Mouse (Mus musculus) midbrain, embryonic 12.5 days (tissue): ENCODE data around the gene Rac2. TPM values are rescaled to one million over a fixed set of nuclear protein-coding genes. Genes with fewer than 3 reads are reported as not detected.

Experiments
- ATAC-seq: fragments of 200-750 bp; cut with Nextera tagmentation; 2 replicates; pipeline ENCODE4 v1.8.0; 2017; ENCODE audit warnings: low read depth, moderate TSS enrichment, moderate library complexity; ENCODE audit not compliant: low FRiP score
- H3K27ac ChIP-seq: fragments of 300-500 bp; sonication (generic); replicated peaks from 2 replicates; pipeline ENCODE4 v1.5.1; 2016; ENCODE audit warnings: mild to moderate bottlenecking
- H3K27me3 ChIP-seq: fragments of 300-500 bp; sonication (generic); 2 replicates; pipeline ENCODE4 v1.6.1; 2016; ENCODE audit warnings: mild to moderate bottlenecking
- H3K36me3 ChIP-seq: fragments of 300-500 bp; sonication (generic); 2 replicates; pipeline ENCODE4 v1.6.1; 2016
- H3K4me1 ChIP-seq: fragments of 300-500 bp; sonication (generic); 2 replicates; pipeline ENCODE4 v1.6.1; 2016
- H3K4me2 ChIP-seq: fragments of 300-500 bp; sonication (generic); replicated peaks from 2 replicates; pipeline ENCODE4 v1.6.1; 2016; ENCODE audit warnings: mild to moderate bottlenecking, moderate library complexity
- H3K4me3 ChIP-seq: fragments of 300-500 bp; sonication (generic); 2 replicates; pipeline ENCODE4 v1.5.1; 2016; ENCODE audit warnings: mild to moderate bottlenecking
- H3K9ac ChIP-seq: fragments of 300-500 bp; sonication (generic); replicated peaks from 2 replicates; pipeline ENCODE4 v1.6.1; 2016; ENCODE audit warnings: mild to moderate bottlenecking, moderate library complexity
- H3K9me3 ChIP-seq: fragments of 300-500 bp; sonication (generic); 2 replicates; pipeline ENCODE4 v1.6.1; 2016; ENCODE audit warnings: mild to moderate bottlenecking
- WGBS: fragments of 180-500 bp; shearing (Covaris S2); methylation state at CpG from one replicate; pipeline ENCODE4 v1.1.7; 2016; 5-methylcytosine and 5-hydroxymethylcytosine counted together
- polyA plus RNA-seq: library from polyadenylated mRNA; unstranded; fragments of >200 nt; fragmentation: Nextera tagmentation; extraction: Ambion mirVana; gene quantifications from 2 replicates; pipeline ENCODE4 v1.2.1, GENCODE M21; 2016

Gene Rac2
- polyA plus RNA-seq, 1 experiment from 2014 or later: 6.9 TPM

DNA sequence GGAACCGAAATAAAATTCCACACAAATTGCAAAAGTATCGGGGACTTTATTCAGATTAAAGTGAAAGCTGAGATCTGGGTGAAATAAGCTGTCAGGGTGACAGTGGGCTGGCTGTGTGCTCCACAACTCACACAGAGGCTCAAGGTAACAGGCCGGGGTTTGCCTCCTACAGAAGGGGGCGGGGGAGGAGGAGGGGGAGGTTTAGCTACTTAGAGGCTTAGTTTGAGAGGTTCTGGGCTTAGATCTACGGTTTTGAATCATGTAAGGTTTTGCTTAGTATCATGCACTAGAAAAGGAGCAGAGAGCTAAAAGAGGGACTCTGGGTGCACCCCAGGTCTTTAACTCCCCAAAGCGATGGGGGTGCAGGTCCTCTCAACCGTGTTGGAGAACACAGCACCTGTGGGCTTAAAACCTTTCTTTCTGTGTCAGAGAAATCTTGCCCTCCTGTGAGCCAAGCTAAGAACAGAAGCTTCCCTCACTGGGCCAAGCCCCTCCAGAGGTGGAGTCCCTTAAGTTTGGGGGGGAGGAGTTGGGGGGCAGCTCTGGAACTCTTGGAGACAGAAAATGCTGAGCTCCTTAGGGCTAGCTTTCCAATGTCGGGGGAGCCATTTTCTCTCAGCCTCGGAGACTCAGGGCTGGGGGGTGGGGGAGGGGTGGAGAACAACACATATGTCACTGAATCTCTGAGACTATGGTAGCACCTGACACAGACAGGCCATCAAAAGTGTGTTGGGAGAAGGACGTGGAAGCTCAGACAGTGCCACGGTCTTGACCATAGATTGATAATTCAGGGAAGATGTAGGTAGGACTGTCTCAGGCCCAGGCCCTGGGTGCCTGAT is 13.2 kb downstream of the Rac2 start:
- Histone ChIP-seq H3K9me3 (no peaks in the 10 kb centered on the region), H3K9ac (no peak overlapping the region), H3K27me3 (no peaks in the 10 kb centered on the region), H3K4me3 (no peak overlapping the region), H3K36me3 (no peaks in the 10 kb centered on the region), H3K4me2 (no peak overlapping the region), H3K27ac (no peak overlapping the region), H3K4me1 (no peaks in the 10 kb centered on the region)
- 55% methylated on average over 11 of the region's 11 CpGs for WGBS
- ATAC-seq: no peak

DNA sequence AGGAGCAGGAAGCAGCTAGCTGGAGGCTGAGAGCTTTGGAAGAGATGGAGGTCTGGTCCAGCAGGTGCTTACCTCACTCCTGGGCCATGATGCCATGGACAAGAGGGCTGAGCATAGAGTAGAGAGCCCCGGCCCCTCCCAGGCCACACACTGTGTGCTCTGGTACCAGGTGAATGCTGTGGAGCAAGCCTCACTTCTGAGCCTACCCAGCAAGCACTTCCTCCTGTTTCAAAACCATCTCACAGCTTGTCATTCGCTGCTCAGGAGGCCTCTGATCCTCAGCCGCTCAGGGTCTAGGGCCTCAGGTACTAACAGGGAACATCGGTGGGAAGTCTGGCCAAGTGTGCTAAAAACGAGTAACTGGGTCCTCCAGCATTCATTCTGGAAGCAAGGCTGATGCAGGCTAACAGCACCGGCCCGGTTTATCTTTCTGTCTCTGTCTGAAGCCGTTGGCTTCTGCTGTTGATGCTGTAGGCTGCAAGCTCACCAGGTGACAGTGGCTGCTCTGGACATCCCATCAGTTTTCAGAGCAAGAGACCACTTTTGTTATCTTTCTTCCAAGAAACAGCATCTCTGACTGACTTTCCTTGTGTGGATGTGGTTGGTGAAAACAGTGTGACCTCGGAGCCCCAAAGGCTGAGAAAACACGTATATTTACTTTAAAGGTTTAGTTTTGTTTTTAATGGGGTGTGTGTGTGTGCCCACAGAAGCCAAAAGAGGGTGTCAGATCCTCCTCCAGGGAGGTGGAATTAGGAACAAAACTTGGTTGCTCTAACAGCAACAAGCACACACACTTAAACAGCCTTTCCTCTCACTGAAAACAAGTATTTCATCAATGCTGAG is 14.7 kb downstream of the Rac2 start:
- Histone ChIP-seq H3K27ac (no peak overlapping the region), H3K4me2 (no peak overlapping the region), H3K4me3 (no peak overlapping the region), H3K27me3 (no peaks in the 10 kb centered on the region), H3K9me3 (0 out of 2 replicates have a peak, but pooled peaks cover 3% of the 10 kb centered on the region), H3K9ac (no peak overlapping the region), H3K4me1 (no peaks in the 10 kb centered on the region), H3K36me3 (no peaks in the 10 kb centered on the region)
- 76% methylated on average over 10 of the region's 10 CpGs for WGBS
- no peak for ATAC-seq

DNA sequence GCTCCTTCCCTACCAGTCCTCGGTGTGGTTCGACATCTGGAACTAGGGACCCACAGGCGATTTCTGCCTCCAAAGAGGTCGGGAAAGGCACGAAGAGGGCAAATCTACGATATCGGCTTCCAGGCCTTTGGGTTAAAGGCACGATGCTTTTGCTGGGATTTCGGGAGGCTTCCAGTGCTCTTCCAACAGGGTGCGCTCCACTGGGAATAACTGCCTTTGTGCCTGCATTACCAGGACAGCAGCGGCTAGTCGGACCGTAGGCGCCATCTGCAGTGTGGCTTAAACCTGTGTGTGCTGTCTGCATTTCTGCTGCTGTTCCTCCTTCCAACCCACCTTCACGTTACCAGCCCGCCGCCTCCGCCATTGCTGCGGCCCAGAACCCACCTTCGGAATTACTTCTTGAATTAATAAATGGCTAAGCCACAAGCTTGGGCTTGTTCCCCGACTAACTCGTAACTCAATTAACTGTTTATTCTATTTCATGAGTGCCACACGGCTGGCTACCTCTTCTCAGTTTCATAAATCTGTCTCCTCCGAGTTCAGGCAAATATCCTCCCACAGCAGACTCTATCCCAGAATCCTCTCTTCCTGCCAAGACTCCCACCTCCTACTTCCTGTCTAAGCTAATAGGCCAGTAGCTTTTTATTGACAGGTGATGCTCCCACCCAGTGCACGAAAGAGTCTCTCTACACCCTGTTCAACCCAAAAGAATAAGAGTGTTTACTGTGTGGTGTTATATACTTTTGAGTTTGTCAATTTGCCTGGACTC is 17.9 kb downstream of the Rac2 start:
- ATAC-seq: no peak
- no peak overlapping the region for H3K9ac ChIP-seq
- peak overlapping the region; percentile 7; the same call in 1 of the 2 replicates for H3K4me2 ChIP-seq
- H3K4me1 ChIP-seq: no peaks in the 10 kb centered on the region
- H3K4me3 ChIP-seq: no peak overlapping the region
- H3K9me3 ChIP-seq: peaks cover 11% of the 10 kb centered on the region; the same call in 1 of the 2 replicates
- H3K27ac ChIP-seq: no peak overlapping the region
- no peaks in the 10 kb centered on the region for H3K36me3 ChIP-seq
- no peaks in the 10 kb centered on the region for H3K27me3 ChIP-seq
- WGBS: 72% methylated on average over 25 of the region's 25 CpGs

DNA sequence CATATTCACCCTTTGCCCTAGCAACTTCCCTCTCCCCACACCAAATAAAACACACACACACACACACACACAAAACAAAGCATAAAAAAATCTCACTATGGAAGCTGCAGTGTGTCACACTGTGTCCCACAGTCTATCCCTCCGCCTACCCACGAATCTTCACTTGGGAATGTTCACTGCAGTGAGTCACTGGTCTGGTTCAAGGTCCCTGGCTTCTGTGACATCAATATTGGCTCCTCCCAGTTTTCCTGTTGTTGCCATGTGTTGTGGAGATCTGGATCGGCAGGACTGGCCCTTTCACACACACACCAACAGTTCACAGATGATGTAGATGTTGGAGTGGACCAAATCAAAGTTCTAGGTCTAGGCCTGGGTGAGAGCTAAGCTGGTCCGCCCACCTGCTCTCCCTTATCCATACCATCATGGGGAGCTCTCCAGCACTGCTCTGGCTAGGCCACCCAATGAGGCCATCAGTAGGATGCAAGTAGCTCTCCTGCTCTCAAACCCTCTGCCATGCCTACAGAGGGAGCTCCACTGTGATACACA is 23.3 kb downstream of the Rac2 start:
- peaks cover 17% of the 10 kb centered on the region for H3K27me3 ChIP-seq
- H3K9me3 ChIP-seq: peaks cover 11% of the 10 kb centered on the region; the same call in 1 of the 2 replicates
- H3K9ac ChIP-seq: no peak overlapping the region
- ATAC-seq: no peak
- H3K4me3 ChIP-seq: no peak overlapping the region
- H3K4me2 ChIP-seq: no peak overlapping the region
- H3K4me1 ChIP-seq: peaks cover 20% of the 10 kb centered on the region
- no peaks in the 10 kb centered on the region for H3K36me3 ChIP-seq
- H3K27ac ChIP-seq: no peak overlapping the region
- WGBS: 82% methylated on average over 4 of the region's 4 CpGs

DNA sequence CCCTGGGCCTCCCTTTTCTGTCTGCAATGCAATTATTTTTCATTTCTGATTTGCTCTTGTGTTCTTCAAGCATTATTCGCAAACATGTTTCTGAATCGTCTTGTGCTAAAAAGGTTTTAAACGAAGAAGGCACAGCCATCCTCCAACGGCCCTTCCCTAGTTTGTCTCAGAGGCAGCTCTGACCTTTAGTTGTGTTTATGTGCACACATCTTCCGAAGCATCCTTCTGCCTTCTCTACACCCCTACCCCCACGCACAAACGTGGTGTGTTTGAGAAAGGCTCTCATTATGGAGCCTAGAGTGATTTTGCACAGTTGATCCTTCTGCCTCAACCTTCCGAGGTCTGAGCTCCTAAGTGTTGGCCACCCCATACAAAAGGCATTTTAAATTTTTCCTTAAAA is 23.9 kb downstream of the Rac2 start:
- no peak for ATAC-seq
- Histone ChIP-seq H3K4me2 (no peak overlapping the region), H3K9ac (no peak overlapping the region), H3K36me3 (no peaks in the 10 kb centered on the region), H3K9me3 (peaks cover 11% of the 10 kb centered on the region; the same call in 1 of the 2 replicates), H3K4me1 (peaks cover 23% of the 10 kb centered on the region), H3K4me3 (no peak overlapping the region), H3K27ac (no peak overlapping the region), H3K27me3 (peaks cover 22% of the 10 kb centered on the region)
- WGBS: 76% methylated on average over 8 of the region's 8 CpGs

DNA sequence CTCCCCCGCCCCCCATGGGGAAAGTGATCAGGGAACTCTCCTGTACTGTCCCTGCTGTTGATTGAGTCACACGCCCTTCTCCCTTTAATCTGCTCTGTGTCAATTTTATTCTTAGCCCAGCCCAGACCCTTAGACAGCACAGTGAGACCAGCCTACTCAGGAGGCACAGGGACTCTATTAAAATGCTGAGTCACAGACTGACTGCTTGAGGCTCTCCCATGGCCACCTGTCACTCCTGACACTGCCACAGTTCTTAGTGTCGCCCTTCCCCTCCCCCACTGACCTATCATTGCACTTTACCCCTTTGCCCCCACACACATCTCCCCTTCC is 24.3 kb downstream of the Rac2 start:
- Histone ChIP-seq H3K27me3 (peaks cover 26% of the 10 kb centered on the region), H3K27ac (peak overlapping the region; percentile 36; the same call in 1 of the 2 replicates)
- 18% methylated on average over 3 of the region's 3 CpGs for whole genome bisulfite sequencing

DNA sequence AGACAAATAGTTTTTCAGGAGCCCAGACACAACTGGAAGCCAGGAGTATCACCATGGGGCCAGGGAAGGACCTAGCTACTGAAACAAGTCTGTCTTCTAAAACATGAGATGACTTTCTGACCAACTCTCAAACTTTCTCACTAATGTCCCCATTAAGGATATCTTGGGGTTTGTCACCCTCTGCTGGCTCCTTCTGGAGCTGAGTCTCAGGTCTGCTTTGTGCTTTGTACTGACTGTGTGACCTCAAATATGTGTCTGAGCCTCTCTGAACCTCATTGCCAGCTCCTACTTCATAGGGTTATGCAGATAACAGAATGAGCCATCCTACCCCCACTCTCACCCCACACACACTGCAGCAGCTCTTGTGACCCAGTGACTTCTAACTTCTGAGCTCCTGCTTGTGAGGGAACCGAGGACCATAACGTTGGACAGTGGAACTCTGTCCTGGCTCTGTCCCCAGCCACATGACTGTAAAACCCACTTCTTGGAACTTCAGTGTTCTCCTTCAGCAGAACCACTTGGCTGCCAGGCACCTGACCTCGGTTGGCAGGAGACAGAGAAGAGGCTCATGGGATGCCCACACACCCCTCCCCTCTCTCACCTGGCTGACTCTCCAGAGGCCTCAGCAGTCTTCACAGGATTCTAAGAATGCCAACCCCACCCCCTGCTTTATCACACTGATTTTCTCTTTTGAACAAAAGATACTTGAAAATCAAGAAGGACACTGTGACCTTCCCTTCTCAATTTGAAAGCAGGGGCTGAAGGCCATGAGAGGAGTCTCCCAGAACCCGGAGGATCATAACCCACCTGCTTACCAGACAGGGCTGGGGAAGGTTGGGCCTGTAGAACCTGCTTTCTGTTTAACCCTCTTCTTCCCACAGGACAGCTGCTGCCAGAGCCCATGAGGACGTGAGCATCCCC is 24.9 kb downstream of the Rac2 start:
- Histone ChIP-seq H3K4me2 (no peak overlapping the region), H3K27ac (peak overlapping the region; percentile 36; the same call in 1 of the 2 replicates)
- 58% methylated on average over 5 of the region's 5 CpGs for WGBS

More for the DNA sequence above, 24.3 kb downstream of the Rac2 start:
- no peak for ATAC-seq
- Histone ChIP-seq H3K9me3 (peaks cover 11% of the 10 kb centered on the region; the same call in 1 of the 2 replicates), H3K4me1 (peaks cover 23% of the 10 kb centered on the region), H3K9ac (no peak overlapping the region), H3K4me3 (no peak overlapping the region), H3K4me2 (no peak overlapping the region), H3K36me3 (no peaks in the 10 kb centered on the region)

DNA sequence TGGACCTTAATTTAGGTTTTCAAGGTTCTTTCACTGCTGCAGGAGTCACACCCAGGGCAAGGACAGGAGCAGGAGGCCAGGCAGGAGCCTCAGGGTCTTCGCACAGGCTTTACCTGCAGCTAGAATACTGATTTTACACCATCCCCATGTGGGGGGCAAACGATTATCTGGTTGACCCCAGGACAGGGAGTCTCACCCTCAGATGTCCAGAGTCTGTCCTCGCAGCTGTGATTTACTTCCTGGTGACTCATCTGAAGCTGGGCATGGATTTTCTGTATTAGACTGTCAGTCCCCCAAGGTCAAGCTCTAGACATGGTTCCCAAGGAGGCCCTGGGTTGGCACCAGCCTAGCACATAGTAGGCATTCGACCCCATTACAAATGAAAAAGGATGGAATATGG is 26.5 kb downstream of the Rac2 start:
- ATAC-seq: no peak
- peaks cover 25% of the 10 kb centered on the region for H3K4me1 ChIP-seq
- H3K4me3 ChIP-seq: no peak overlapping the region
- no peak overlapping the region for H3K9ac ChIP-seq
- peaks cover 4% of the 10 kb centered on the region; the same call in 1 of the 2 replicates for H3K9me3 ChIP-seq
- whole genome bisulfite sequencing: 83% methylated on average over 4 of the region's 4 CpGs
- no peak overlapping the region for H3K4me2 ChIP-seq
- H3K36me3 ChIP-seq: no peaks in the 10 kb centered on the region
- H3K27me3 ChIP-seq: peaks cover 34% of the 10 kb centered on the region
- no peak overlapping the region for H3K27ac ChIP-seq

More for the DNA sequence above, 24.9 kb downstream of the Rac2 start:
- Histone ChIP-seq H3K27me3 (peaks cover 28% of the 10 kb centered on the region), H3K4me1 (peaks cover 23% of the 10 kb centered on the region), H3K4me3 (no peak overlapping the region), H3K9me3 (peaks cover 5% of the 10 kb centered on the region; the same call in 1 of the 2 replicates), H3K36me3 (no peaks in the 10 kb centered on the region), H3K9ac (no peak overlapping the region)
- ATAC-seq: no peak

DNA sequence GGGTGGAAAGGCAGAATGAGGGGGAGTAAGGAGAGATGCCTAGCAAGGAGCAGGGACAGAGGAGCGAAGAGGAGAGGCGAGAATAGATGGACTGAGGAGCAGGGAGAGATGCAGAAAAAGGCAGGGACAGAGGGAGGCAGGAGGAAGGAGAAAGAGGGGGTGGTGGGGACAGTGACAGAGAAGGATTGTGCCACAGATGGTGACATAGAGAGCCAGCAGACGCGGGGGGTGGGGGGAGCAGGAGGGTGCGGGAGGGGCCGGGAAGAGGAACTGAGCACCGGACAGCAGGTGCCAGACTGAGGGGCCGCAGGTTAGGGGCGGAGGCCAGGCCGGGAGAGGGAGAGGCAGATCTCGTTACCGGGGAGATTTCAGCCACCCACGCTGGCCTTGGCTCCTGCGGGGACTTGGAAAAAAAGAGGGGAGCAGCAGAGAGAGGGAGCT is 28.0 kb downstream of the Rac2 start, which contains the start of gene Sstr3:
Sstr3 (minus strand) TSS at position 125 of the 441 bp plus-strand sequence.
- H3K4me3 ChIP-seq: no peak within 1 kb of the TSS
- no peak within 1 kb of the TSS for H3K27ac ChIP-seq
- no peaks in the 10 kb centered on the region for H3K36me3 ChIP-seq
- peaks cover 25% of the 10 kb centered on the region for H3K4me1 ChIP-seq
- ATAC-seq: no peak
- peak within 1 kb of the TSS; percentile 28; the same call in 1 of the 2 replicates for H3K9ac ChIP-seq
- 12% methylated on average over 14 of the region's 14 CpGs for WGBS
- peaks cover 48% of the 10 kb centered on the region for H3K27me3 ChIP-seq
- H3K9me3 ChIP-seq: no peaks in the 10 kb centered on the region
- H3K4me2 ChIP-seq: peak within 1 kb of the TSS; percentile 28

DNA sequence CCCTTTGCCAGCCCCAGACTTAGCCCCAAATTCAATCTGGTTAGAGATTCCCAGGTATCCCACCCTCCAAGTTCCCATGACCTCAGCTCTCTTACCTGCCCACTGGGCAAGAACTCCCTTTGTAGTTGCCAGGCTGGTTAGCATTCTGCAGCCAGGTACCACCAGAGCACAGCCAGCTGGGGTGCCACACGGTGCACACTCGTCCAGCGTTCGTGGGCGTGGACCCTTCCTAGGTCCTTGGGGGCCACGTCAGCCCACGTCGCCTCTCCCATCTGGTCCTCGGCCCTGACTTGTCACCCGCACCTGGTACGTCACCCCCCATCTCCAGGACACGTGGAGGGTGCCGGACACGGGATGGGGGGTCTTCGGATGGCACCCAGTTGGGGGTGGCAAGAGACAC is 28.5 kb downstream of the Rac2 start:
- Histone ChIP-seq H3K27ac (no peak overlapping the region), H3K9me3 (no peaks in the 10 kb centered on the region)

More for the DNA sequence above, 28.5 kb downstream of the Rac2 start:
- H3K4me2 ChIP-seq: no peak overlapping the region
- ATAC-seq: no peak
- H3K36me3 ChIP-seq: no peaks in the 10 kb centered on the region
- H3K9ac ChIP-seq: no peak overlapping the region
- peaks cover 25% of the 10 kb centered on the region for H3K4me1 ChIP-seq
- H3K27me3 ChIP-seq: peaks cover 54% of the 10 kb centered on the region
- H3K4me3 ChIP-seq: no peak overlapping the region
- 84% methylated on average over 15 of the region's 15 CpGs for WGBS
